Mouse (Mus musculus): ENCODE data around the gene Hfe2. TPM values are rescaled to one million over a fixed set of nuclear protein-coding genes. Genes with fewer than 3 reads are reported as not detected.
A peak's percentile ranks its signal among the peaks of the same experiment; 100 is the strongest.
"Not testable (repeated sequence)": the region's sequence is repeated elsewhere in the genome, so short reads cannot be mapped to it uniquely, and the experiment has no call there.

Hfe2 gene
- polyA plus RNA-seq, 1 experiment = 0.32 TPM

DNA sequence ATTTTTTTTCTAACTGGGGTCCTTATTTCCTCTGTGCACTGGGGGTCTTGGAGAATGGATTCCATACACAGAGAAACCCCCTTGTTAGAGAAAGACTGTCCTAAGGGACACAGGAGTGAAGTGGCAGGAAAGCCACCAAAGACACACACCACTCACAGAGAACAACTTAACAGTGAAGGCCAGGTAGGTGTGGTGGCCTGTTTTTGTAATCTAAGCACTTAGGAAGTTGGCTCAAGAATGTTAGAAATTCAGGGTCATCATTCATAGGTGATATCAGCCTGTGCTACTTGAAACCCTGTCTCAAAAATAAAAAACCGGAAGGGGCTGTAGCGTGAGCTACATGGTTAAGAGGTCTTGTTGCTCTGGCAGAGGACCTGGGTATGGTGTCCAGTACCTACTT lies 41.0 kb upstream of the Hfe2 start:
- no peaks in the 10 kb centered on the region for H3K4me1 ChIP-seq (ENCODE audit: control insufficient read depth, insufficient read depth, insufficient read length)
- WGBS = 91% methylated on average over 2 of the region's 2 CpGs
- no peak for DNase-seq (ENCODE audit: low read depth in 1 of 2, low spot score in 2 of 2)
- no peak overlapping the region for H3K27ac ChIP-seq (ENCODE audit: insufficient read depth, low read length)
- H3K36me3 ChIP-seq (ENCODE audit: control insufficient read depth, insufficient read depth, low read length) = no peaks in the 10 kb centered on the region
- no peaks in the 10 kb centered on the region for H3K27me3 ChIP-seq (ENCODE audit: control insufficient read depth, insufficient read depth, low read length)
- no peak overlapping the region for H3K4me3 ChIP-seq (ENCODE audit: extremely low read depth, insufficient read depth, insufficient read length)
- TF ChIP-seq CTCF (IDR thresholded peaks at IDR 0.05; ENCODE audit: extremely low read depth, insufficient read depth, insufficient read length, insufficient replicate concordance) = no peak
- no peak for TF ChIP-seq POLR2A (IDR thresholded peaks at IDR 0.05; ENCODE audit: low read depth, low read length)

DNA sequence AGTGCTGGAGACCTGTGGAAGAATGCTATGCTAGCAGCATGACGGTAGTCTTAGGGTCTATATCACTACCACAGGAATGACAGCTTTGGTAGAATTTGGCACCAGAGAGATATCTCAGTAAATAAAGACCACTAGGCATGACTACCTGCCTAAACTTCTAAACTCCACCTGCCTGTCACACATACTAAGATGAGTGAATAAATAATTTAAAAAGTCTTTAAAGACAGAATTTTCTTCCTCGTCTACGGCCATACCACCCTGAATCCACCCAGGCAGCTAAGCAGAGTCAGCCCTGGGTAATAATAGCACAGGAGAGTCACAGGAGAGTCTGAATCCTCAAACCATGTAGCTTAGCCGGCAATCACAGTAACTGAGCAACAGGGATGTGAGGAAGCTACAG lies 40.1 kb upstream of the Hfe2 start:
- DNase-seq (ENCODE audit: low read depth in 1 of 2, low spot score in 2 of 2) = no peak
- no peaks in the 10 kb centered on the region for H3K36me3 ChIP-seq (ENCODE audit: control insufficient read depth, insufficient read depth, low read length)
- no peaks in the 10 kb centered on the region for H3K27me3 ChIP-seq (ENCODE audit: control insufficient read depth, insufficient read depth, low read length)
- WGBS = 95% methylated on average over 4 of the region's 4 CpGs
- H3K4me3 ChIP-seq (ENCODE audit: extremely low read depth, insufficient read depth, insufficient read length) = no peak overlapping the region
- no peaks in the 10 kb centered on the region for H3K4me1 ChIP-seq (ENCODE audit: control insufficient read depth, insufficient read depth, insufficient read length)
- TF ChIP-seq POLR2A (IDR thresholded peaks at IDR 0.05; ENCODE audit: low read depth, low read length) = no peak
- no peak for TF ChIP-seq CTCF (IDR thresholded peaks at IDR 0.05; ENCODE audit: extremely low read depth, insufficient read depth, insufficient read length, insufficient replicate concordance)
- H3K27ac ChIP-seq (ENCODE audit: insufficient read depth, low read length) = no peak overlapping the region

DNA sequence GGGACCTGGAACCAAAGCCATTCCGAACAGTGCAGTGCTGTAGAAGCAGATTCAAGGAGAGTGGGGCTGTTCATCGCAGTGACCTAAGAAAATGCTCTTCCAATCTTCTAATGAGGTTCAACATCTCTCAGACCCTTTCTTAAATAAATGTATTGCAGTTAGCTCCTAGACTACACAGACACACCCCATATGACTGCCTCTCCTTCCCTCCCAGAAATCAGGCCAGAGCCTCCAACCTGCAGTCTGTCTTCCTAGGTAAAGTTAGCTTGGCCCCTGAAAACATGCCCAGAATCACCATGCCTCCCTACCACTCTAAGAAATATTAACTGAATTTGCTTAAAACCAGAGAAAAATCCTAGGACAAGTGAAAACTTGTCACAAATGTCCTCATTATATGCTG lies 39.6 kb upstream of the Hfe2 start:
- no peaks in the 10 kb centered on the region for H3K27me3 ChIP-seq (ENCODE audit: control insufficient read depth, insufficient read depth, low read length)
- no peaks in the 10 kb centered on the region for H3K36me3 ChIP-seq (ENCODE audit: control insufficient read depth, insufficient read depth, low read length)
- no peak for DNase-seq (ENCODE audit: low read depth in 1 of 2, low spot score in 2 of 2)
- WGBS = 95% methylated on average over 2 of the region's 2 CpGs
- no peak overlapping the region for H3K27ac ChIP-seq (ENCODE audit: insufficient read depth, low read length)
- no peaks in the 10 kb centered on the region for H3K4me1 ChIP-seq (ENCODE audit: control insufficient read depth, insufficient read depth, insufficient read length)
- TF ChIP-seq CTCF (IDR thresholded peaks at IDR 0.05; ENCODE audit: extremely low read depth, insufficient read depth, insufficient read length, insufficient replicate concordance) = no peak
- TF ChIP-seq POLR2A (IDR thresholded peaks at IDR 0.05; ENCODE audit: low read depth, low read length) = no peak
- H3K4me3 ChIP-seq (ENCODE audit: extremely low read depth, insufficient read depth, insufficient read length) = no peak overlapping the region

DNA sequence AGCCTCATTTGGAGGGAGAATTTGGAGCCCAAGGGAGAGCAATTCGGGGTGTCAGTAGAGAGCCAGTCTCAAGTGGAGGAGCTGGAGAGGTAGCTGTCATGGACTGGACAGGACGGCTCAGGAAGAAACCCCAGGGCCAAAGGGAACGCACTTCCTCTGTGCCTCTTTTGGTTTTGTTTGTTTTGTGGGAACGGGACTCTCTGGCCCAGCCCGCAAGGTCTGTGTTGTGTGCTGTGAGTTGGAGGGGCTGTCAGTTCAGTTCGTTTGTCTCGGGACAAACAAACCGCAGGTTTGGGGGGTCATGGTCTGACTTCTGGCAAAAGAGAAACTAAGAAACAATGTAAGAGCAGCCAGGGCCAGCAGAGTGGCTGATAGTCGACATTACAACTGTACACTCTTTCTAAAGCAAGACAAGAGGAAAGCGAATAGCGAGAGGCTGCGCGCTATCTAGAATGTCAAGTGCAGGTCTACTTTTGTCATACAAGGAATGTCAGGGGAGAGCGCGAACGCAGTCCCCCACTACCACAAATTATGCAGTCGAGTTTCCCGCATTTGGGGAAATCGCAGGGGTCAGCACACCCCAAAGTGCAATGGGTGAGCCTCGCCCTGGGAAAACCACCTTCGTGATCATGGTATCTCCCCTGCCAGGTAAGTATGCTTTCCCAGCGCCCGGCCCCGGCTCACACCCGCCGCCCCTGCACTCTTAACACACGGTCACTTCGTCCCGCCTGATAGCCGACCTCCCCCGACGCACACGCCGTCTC lies 38.7 kb upstream of the Hfe2 start:
- DNase-seq (ENCODE audit: low read depth in 1 of 2, low spot score in 2 of 2); H3K27me3 ChIP-seq (ENCODE audit: control insufficient read depth, insufficient read depth, low read length); H3K4me1 ChIP-seq (ENCODE audit: control insufficient read depth, insufficient read depth, insufficient read length); H3K36me3 ChIP-seq (ENCODE audit: control insufficient read depth, insufficient read depth, low read length); H3K4me3 ChIP-seq (ENCODE audit: extremely low read depth, insufficient read depth, insufficient read length): not testable (repeated sequence)
- 2% methylated on average over 4 of the region's 34 CpGs for WGBS
- peak overlapping the region; percentile 35; the same call in 1 of the 2 replicates for H3K27ac ChIP-seq (ENCODE audit: insufficient read depth, low read length)

DNA sequence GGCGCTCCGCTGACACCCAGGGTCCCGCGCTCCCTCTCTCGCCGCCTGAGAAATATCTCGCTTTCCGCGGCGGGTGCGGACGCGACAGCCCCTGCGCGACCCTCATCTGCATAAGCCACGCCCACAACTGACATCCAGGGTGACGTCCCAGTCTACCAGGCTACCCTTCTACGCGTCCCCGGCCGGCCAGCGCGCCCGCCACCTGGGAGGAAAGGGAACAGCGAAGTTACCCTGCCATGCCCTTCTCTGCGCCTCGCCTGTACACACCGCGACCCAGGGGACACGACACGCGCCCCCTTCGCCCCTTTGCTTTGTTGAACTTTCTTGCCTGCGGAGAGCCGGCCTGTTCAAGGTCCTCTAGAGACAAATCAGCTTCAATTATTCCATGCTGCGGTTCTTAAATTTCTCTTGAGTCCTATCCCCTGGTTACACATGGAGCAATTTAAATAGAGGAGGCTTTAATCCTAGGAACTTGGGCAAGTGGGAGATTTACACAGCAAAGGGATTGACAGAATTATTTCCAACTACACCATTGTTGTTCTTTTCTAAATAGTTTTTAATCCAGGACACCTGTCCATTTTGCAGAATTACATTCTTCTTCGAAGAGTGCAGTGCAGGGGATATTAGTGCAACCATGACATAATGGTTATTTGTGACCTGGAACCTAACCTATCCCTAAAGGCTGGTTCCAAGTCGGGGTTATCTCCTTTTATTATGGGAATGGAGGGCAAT lies 38.0 kb upstream of the Hfe2 start:
- WGBS = 8% methylated on average over 9 of the region's 38 CpGs
- H3K27ac ChIP-seq (ENCODE audit: insufficient read depth, low read length) = peak overlapping the region; percentile 62
- peak overlapping the region; percentile 39 for H3K4me3 ChIP-seq (ENCODE audit: extremely low read depth, insufficient read depth, insufficient read length)
- not testable (repeated sequence) for H3K27me3 ChIP-seq (ENCODE audit: control insufficient read depth, insufficient read depth, low read length); H3K4me1 ChIP-seq (ENCODE audit: control insufficient read depth, insufficient read depth, insufficient read length); H3K36me3 ChIP-seq (ENCODE audit: control insufficient read depth, insufficient read depth, low read length)
- peak in 1 of 2 experiments; percentile 14 for DNase-seq (ENCODE audit: low read depth in 1 of 2, low spot score in 2 of 2)

DNA sequence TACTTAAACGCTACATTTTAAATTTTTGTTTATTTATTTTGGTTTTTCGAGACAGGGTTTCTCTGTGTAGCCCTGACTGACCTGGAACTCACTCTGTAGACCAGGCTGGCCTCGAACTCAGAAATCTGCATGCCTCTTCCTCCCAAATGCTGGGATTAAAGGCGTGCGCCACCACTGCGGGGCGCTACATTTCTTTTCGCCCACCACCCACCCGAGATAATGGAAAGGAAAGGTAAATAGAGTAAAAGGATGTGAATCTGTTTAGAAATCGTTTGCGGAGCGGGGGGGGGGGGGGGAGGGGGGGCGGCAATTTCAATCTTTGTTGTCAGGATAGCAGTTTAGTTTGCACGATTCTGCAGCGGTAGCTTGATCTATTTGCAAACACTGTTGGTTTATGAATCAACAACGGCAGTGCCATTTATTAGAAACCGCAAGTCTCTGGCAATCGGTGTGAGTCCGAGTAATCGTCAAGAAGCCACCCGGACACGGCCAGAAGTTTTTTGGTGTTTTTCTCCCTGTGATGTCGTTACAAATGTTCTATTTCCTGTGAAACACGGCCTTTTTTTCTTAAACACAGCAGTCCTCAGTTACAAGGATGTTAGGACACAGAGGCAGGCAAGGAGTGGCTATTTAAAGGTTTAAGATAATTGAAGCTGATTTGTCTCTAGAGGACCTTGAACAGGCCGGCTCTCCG lies 37.2 kb upstream of the Hfe2 start:
- TF ChIP-seq POLR2A (IDR thresholded peaks at IDR 0.05; ENCODE audit: low read depth, low read length) = no peak
- TF ChIP-seq CTCF (IDR thresholded peaks at IDR 0.05; ENCODE audit: extremely low read depth, insufficient read depth, insufficient read length, insufficient replicate concordance) = no peak
- no peaks in the 10 kb centered on the region for H3K4me1 ChIP-seq (ENCODE audit: control insufficient read depth, insufficient read depth, insufficient read length)
- no peaks in the 10 kb centered on the region for H3K36me3 ChIP-seq (ENCODE audit: control insufficient read depth, insufficient read depth, low read length)
- WGBS = 4% methylated on average over 25 of the region's 26 CpGs
- H3K27ac ChIP-seq (ENCODE audit: insufficient read depth, low read length) = peak overlapping the region; percentile 97
- no peaks in the 10 kb centered on the region for H3K27me3 ChIP-seq (ENCODE audit: control insufficient read depth, insufficient read depth, low read length)
- peak; percentile 26 to 49 for DNase-seq (ENCODE audit: low read depth in 1 of 2, low spot score in 2 of 2)
- H3K4me3 ChIP-seq (ENCODE audit: extremely low read depth, insufficient read depth, insufficient read length) = peak overlapping the region; percentile 52

DNA sequence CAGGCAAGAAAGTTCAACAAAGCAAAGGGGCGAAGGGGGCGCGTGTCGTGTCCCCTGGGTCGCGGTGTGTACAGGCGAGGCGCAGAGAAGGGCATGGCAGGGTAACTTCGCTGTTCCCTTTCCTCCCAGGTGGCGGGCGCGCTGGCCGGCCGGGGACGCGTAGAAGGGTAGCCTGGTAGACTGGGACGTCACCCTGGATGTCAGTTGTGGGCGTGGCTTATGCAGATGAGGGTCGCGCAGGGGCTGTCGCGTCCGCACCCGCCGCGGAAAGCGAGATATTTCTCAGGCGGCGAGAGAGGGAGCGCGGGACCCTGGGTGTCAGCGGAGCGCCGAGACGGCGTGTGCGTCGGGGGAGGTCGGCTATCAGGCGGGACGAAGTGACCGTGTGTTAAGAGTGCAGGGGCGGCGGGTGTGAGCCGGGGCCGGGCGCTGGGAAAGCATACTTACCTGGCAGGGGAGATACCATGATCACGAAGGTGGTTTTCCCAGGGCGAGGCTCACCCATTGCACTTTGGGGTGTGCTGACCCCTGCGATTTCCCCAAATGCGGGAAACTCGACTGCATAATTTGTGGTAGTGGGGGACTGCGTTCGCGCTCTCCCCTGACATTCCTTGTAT lies 36.6 kb upstream of the Hfe2 start:
- H3K27me3 ChIP-seq (ENCODE audit: control insufficient read depth, insufficient read depth, low read length); H3K4me1 ChIP-seq (ENCODE audit: control insufficient read depth, insufficient read depth, insufficient read length); DNase-seq (ENCODE audit: low read depth in 1 of 2, low spot score in 2 of 2); H3K36me3 ChIP-seq (ENCODE audit: control insufficient read depth, insufficient read depth, low read length): not testable (repeated sequence)
- H3K27ac ChIP-seq (ENCODE audit: insufficient read depth, low read length) = peak overlapping the region; percentile 97
- H3K4me3 ChIP-seq (ENCODE audit: extremely low read depth, insufficient read depth, insufficient read length) = peak overlapping the region; percentile 52
- 0% methylated on average over 5 of the region's 55 CpGs for WGBS

DNA sequence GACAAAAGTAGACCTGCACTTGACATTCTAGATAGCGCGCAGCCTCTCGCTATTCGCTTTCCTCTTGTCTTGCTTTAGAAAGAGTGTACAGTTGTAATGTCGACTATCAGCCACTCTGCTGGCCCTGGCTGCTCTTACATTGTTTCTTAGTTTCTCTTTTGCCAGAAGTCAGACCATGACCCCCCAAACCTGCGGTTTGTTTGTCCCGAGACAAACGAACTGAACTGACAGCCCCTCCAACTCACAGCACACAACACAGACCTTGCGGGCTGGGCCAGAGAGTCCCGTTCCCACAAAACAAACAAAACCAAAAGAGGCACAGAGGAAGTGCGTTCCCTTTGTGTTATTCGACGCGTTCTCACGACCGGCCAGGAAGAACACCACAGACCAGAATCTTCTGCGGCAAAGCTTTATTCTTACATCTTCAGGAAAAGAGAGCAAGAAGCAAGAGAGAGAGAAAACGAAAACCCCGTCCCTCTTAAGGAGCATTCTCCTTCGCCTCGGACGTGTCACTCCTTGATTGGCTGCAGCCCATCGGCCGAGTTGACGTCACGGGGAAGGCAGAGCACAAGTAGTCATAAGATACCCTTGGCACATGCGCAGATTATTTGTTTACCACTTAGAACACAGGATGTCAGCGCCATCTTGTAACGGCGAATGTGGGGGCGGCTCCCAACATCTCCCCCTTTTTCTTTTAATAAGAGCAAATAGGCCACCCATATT lies 35.9 kb upstream of the Hfe2 start:
- H3K36me3 ChIP-seq (ENCODE audit: control insufficient read depth, insufficient read depth, low read length); DNase-seq (ENCODE audit: low read depth in 1 of 2, low spot score in 2 of 2); H3K4me1 ChIP-seq (ENCODE audit: control insufficient read depth, insufficient read depth, insufficient read length); H3K27me3 ChIP-seq (ENCODE audit: control insufficient read depth, insufficient read depth, low read length): not testable (repeated sequence)
- H3K27ac ChIP-seq (ENCODE audit: insufficient read depth, low read length) = peak overlapping the region; percentile 85
- under 1% methylated on average over 9 of the region's 31 CpGs for WGBS
- H3K4me3 ChIP-seq (ENCODE audit: extremely low read depth, insufficient read depth, insufficient read length) = peak overlapping the region; percentile 55; the same call in 1 of the 2 replicates

DNA sequence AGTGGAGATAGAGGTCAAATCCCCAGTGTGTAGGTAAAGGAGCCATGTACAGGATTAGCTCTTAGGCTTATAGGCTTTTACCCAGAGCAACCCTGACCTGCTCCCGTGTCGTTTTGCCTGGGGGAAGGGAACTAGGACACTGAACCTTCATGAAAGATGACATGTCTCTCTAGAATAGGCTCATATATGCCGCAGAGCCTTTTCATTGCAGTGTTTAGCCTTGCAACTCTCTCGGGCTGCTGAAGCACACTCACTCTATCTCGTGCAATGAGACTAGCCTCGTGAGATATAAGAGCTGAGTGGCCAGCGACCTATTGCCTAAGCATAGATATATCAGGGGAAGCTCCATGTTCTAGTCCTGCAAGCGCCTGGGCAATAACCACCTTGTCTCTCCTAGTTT lies 35.3 kb upstream of the Hfe2 start:
- H3K27ac ChIP-seq (ENCODE audit: insufficient read depth, low read length) = peak overlapping the region; percentile 68
- not testable (repeated sequence) for H3K27me3 ChIP-seq (ENCODE audit: control insufficient read depth, insufficient read depth, low read length); H3K4me3 ChIP-seq (ENCODE audit: extremely low read depth, insufficient read depth, insufficient read length); H3K4me1 ChIP-seq (ENCODE audit: control insufficient read depth, insufficient read depth, insufficient read length); DNase-seq (ENCODE audit: low read depth in 1 of 2, low spot score in 2 of 2); H3K36me3 ChIP-seq (ENCODE audit: control insufficient read depth, insufficient read depth, low read length)
- WGBS = 65% methylated on average over 7 of the region's 8 CpGs

Measured in spleen, adult 2 months (tissue).